Mouse (Mus musculus): ENCODE measurements around the gene Adamts7. TPM values are rescaled to one million over a fixed set of nuclear protein-coding genes. Genes with fewer than 3 reads are reported as not detected.

The Adamts7 gene
- polyA plus RNA-seq, 2 experiments, result 19.4 to 44.3 TPM

DNA sequence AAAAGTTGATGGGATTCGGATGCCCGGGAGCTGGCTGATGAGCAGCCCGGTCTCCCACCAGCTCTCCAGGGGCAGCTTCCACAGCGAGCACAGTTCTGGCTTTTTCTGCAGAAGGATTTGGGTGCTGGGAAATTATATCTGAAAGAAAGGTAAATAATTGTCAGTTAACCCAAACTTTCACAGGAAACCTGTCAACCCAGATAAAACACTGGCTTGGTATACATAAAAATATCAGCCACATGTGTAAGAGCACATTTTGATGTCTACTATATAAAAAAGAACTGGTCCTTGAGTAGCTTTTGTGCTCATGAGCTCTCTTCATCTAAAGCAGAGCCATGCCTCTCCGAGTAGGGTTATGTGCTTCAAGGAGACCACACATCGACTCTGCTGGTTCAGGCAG, 78.2 kb downstream of the Adamts7 start:
- ATAC-seq (ENCODE audit: low FRiP score, low read depth) (no peak), DNase-seq (ENCODE audit: low spot score) (no peak)
- Histone ChIP-seq H3K4me1 (ENCODE audit: control insufficient read depth, insufficient read depth, low read length) (no peaks in the 10 kb centered on the region), H3K4me3 (replicated peaks; ENCODE audit: low read length) (no peak overlapping the region), H3K9me3 (ENCODE audit: control insufficient read depth, low read length) (no peaks in the 10 kb centered on the region), H3K27me3 (ENCODE audit: control insufficient read depth, insufficient read depth, low read length) (no peaks in the 10 kb centered on the region), H3K36me3 (ENCODE audit: control insufficient read depth, insufficient read depth, low read length) (peaks cover 14% of the 10 kb centered on the region), H3K27ac (replicated peaks; ENCODE audit: low read depth, low read length) (no peak overlapping the region), H3K9ac (ENCODE audit: low read depth, low read length, severe bottlenecking) (no peak overlapping the region), H3K4me2 (replicated peaks; ENCODE audit: low read depth, low read length, severe bottlenecking) (no peak overlapping the region)
- 89% methylated on average over 6 of the region's 6 CpGs for WGBS
- TF ChIP-seq POLR2A (IDR thresholded peaks at IDR 0.05; ENCODE audit: borderline replicate concordance, extremely low read depth, insufficient read depth, insufficient read length), result no peak

DNA sequence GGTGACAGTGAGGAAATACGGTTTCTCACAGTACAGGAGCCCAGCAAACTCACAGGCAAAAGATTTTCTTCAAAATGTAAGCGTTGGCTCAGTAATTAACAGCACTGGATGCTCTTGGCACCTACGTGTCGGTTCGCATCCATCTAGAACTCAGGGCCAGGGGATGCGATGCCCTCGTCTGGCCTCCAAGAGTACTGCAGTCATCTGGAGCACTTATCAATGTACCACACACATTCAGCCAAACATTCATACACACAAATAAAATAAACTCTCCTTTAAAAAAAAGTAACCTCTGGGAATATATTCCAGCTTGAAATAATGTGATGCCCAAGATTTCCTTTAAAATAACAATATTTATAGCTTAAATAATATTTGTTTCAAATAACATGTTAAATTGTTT, 78.7 kb downstream of the Adamts7 start:
- no peak for ATAC-seq (ENCODE audit: low FRiP score, low read depth)
- no peak for DNase-seq (ENCODE audit: low spot score)

DNA sequence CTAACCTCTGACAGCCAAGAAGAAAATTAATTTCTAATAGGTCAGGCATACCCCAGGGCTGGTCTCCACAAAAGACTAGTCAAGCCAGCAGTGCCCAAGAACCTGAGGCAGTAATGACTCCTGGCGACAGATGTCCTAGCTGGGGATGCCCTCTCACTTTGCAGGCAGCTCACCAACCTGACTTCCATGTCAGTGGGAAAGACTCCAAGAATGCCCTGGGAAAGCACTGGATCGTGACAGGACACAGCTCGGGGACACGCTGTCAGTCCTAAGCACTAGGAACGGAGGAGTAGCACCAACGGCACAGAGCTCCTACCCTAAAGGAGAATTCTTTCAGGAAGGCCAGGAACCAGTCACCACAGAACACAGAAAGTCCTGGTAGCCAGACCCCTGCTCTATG, 79.4 kb downstream of the Adamts7 start:
- H3K27ac ChIP-seq (replicated peaks; ENCODE audit: low read depth, low read length), result no peak overlapping the region
- DNase-seq (ENCODE audit: low spot score) (no peak), ATAC-seq (ENCODE audit: low FRiP score, low read depth) (no peak)
- no peak overlapping the region for H3K9ac ChIP-seq (ENCODE audit: low read depth, low read length, severe bottlenecking)
- no peak for TF ChIP-seq POLR2A (IDR thresholded peaks at IDR 0.05; ENCODE audit: borderline replicate concordance, extremely low read depth, insufficient read depth, insufficient read length)
- no peak overlapping the region for H3K4me2 ChIP-seq (replicated peaks; ENCODE audit: low read depth, low read length, severe bottlenecking)
- no peak overlapping the region for H3K4me3 ChIP-seq (replicated peaks; ENCODE audit: low read length)
- H3K27me3 ChIP-seq (ENCODE audit: control insufficient read depth, insufficient read depth, low read length), result no peaks in the 10 kb centered on the region
- WGBS, result 86% methylated on average over 6 of the region's 6 CpGs
- H3K36me3 ChIP-seq (ENCODE audit: control insufficient read depth, insufficient read depth, low read length), result peaks cover 14% of the 10 kb centered on the region
- H3K9me3 ChIP-seq (ENCODE audit: control insufficient read depth, low read length), result no peaks in the 10 kb centered on the region
- H3K4me1 ChIP-seq (ENCODE audit: control insufficient read depth, insufficient read depth, low read length), result no peaks in the 10 kb centered on the region

More for the DNA sequence above, 78.7 kb downstream of the Adamts7 start:
- WGBS, result 64% methylated on average over 7 of the region's 7 CpGs
- Histone ChIP-seq H3K27me3 (ENCODE audit: control insufficient read depth, insufficient read depth, low read length) (no peaks in the 10 kb centered on the region), H3K27ac (replicated peaks; ENCODE audit: low read depth, low read length) (no peak overlapping the region), H3K9ac (ENCODE audit: low read depth, low read length, severe bottlenecking) (no peak overlapping the region), H3K9me3 (ENCODE audit: control insufficient read depth, low read length) (no peaks in the 10 kb centered on the region), H3K4me2 (replicated peaks; ENCODE audit: low read depth, low read length, severe bottlenecking) (no peak overlapping the region), H3K4me3 (replicated peaks; ENCODE audit: low read length) (no peak overlapping the region), H3K4me1 (ENCODE audit: control insufficient read depth, insufficient read depth, low read length) (no peaks in the 10 kb centered on the region), H3K36me3 (ENCODE audit: control insufficient read depth, insufficient read depth, low read length) (peaks cover 14% of the 10 kb centered on the region)
- TF ChIP-seq POLR2A (IDR thresholded peaks at IDR 0.05; ENCODE audit: borderline replicate concordance, extremely low read depth, insufficient read depth, insufficient read length), result no peak

DNA sequence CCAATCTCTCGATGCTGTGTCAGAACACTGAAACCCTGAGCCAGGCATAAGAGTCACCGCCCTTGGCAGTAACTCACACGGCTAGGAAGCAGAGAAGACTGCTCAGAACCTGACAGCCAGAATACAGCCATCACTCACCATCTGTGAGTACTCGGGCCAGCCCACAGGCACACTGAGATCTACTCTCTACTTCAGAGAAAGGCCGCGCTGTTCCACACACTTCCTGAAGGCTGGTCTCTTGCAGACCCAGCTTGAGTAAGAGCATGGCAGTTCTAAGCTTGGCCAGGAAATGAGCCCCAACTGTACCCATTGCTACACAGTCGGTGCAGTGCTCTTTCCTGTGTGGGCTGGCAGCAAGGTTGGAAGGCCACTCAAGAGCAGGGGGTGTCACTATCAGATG, 80.0 kb downstream of the Adamts7 start:
- H3K27me3 ChIP-seq (ENCODE audit: control insufficient read depth, insufficient read depth, low read length), result no peaks in the 10 kb centered on the region
- H3K27ac ChIP-seq (replicated peaks; ENCODE audit: low read depth, low read length), result no peak overlapping the region
- H3K9me3 ChIP-seq (ENCODE audit: control insufficient read depth, low read length), result no peaks in the 10 kb centered on the region
- ATAC-seq (ENCODE audit: low FRiP score, low read depth), result no peak
- WGBS, result 83% methylated on average over 7 of the region's 7 CpGs
- H3K4me1 ChIP-seq (ENCODE audit: control insufficient read depth, insufficient read depth, low read length), result no peaks in the 10 kb centered on the region
- TF ChIP-seq POLR2A (IDR thresholded peaks at IDR 0.05; ENCODE audit: borderline replicate concordance, extremely low read depth, insufficient read depth, insufficient read length), result no peak
- no peak overlapping the region for H3K9ac ChIP-seq (ENCODE audit: low read depth, low read length, severe bottlenecking)
- DNase-seq (ENCODE audit: low spot score), result no peak
- H3K36me3 ChIP-seq (ENCODE audit: control insufficient read depth, insufficient read depth, low read length), result peaks cover 13% of the 10 kb centered on the region
- no peak overlapping the region for H3K4me2 ChIP-seq (replicated peaks; ENCODE audit: low read depth, low read length, severe bottlenecking)
- no peak overlapping the region for H3K4me3 ChIP-seq (replicated peaks; ENCODE audit: low read length)

DNA sequence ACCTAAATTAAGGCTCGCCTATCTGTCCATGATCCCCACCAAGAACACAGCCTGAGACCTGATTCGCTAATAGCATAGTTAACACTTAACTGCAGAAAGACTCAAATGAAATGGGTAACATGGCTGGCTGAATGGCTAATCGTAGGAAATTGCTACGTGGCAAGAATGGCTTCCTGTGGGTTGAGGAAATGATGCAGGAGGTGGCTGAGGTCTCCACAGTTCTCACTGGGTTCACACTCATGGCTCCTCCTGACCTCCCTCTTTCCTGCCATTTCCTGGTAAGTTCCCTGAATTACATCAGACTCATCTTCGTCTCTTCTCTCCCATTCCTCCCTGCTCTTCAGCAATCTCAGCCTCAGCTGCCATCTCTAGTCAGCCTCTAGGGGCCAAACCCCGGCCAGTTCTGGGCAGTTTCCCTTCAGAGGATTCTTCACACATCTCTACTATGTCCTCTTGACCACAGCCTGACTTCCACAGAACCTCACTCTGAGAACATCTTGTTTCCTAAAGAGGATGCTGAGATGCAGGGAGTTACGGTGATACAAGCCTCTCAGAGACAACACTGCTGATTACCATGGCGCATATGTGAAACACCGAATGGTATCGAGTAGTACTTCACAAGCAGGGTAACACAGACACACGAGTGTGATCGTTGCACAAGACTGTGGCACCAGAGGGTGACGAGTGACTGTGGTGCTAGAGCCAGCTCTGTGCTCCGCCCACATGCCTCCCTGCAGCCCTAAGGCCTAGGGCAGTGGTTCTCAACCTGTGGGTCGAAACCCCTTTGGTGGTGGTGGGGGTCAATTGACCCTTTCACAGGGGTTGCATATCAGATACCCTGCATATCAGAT, 81.7 kb downstream of the Adamts7 start:
- H3K4me2 ChIP-seq (replicated peaks; ENCODE audit: low read depth, low read length, severe bottlenecking), result no peak overlapping the region
- H3K9me3 ChIP-seq (ENCODE audit: control insufficient read depth, low read length), result no peaks in the 10 kb centered on the region
- no peak overlapping the region for H3K4me3 ChIP-seq (replicated peaks; ENCODE audit: low read length)
- H3K27me3 ChIP-seq (ENCODE audit: control insufficient read depth, insufficient read depth, low read length), result no peaks in the 10 kb centered on the region
- no peak for ATAC-seq (ENCODE audit: low FRiP score, low read depth)
- no peak for DNase-seq (ENCODE audit: low spot score)
- WGBS, result 92% methylated on average over 15 of the region's 15 CpGs
- peaks cover 10% of the 10 kb centered on the region; the same call in 1 of the 2 replicates for H3K36me3 ChIP-seq (ENCODE audit: control insufficient read depth, insufficient read depth, low read length)
- H3K9ac ChIP-seq (ENCODE audit: low read depth, low read length, severe bottlenecking), result no peak overlapping the region
- H3K4me1 ChIP-seq (ENCODE audit: control insufficient read depth, insufficient read depth, low read length), result no peaks in the 10 kb centered on the region
- TF ChIP-seq POLR2A (IDR thresholded peaks at IDR 0.05; ENCODE audit: borderline replicate concordance, extremely low read depth, insufficient read depth, insufficient read length), result no peak
- H3K27ac ChIP-seq (replicated peaks; ENCODE audit: low read depth, low read length), result no peak overlapping the region
